Mouse (Mus musculus) MEL (cell line): ENCODE results near the gene Ndp.

ENCODE experiments used
- CTCF ChIP-seq, 3 experiments: IDR thresholded peaks in 2 of 3; conservative IDR thresholded peaks in 1 of 3; 2 replicates each; pipeline ENCODE4 v1.5.1; 2011 to 2012; ENCODE audit warnings: low read length in 3 of 3, low read depth in 2 of 3, mild to moderate bottlenecking in 2 of 3, improper control_type of control experiment in 1 of 3, inconsistent platforms in 1 of 3, mixed read lengths in 1 of 3, moderate library complexity in 1 of 3; ENCODE audit not compliant: control insufficient read depth in 1 of 3, insufficient read depth in 1 of 3, poor library complexity in 1 of 3, severe bottlenecking in 1 of 3
- E2F4 ChIP-seq: IDR thresholded peaks from 2 replicates; pipeline ENCODE4 v1.6.1; 2011; ENCODE audit warnings: low read depth, low read length, improper control_type of control experiment, borderline replicate concordance
- JUND ChIP-seq: IDR thresholded peaks from 2 replicates; pipeline ENCODE4 v1.6.1; 2011; ENCODE audit warnings: low read depth, mild to moderate bottlenecking, improper control_type of control experiment, low read length
- MYC ChIP-seq: IDR thresholded peaks from 2 replicates; pipeline ENCODE4 v1.6.1; 2011; ENCODE audit warnings: low read depth, mild to moderate bottlenecking, low read length, improper control_type of control experiment, moderate library complexity
- POLR2A ChIP-seq, 2 experiments: IDR thresholded peaks; 2 replicates each; pipeline ENCODE4 v1.6.1; 2011 to 2012; ENCODE audit warnings: low read length in 2 of 2, mild to moderate bottlenecking in 2 of 2, control low read depth in 1 of 2, improper control_type of control experiment in 1 of 2, low read depth in 1 of 2, moderate library complexity in 1 of 2; ENCODE audit not compliant: control insufficient read depth in 1 of 2, insufficient read depth in 1 of 2, poor library complexity in 1 of 2
- POLR2AphosphoS2 ChIP-seq: IDR thresholded peaks from 2 replicates; pipeline ENCODE4 v1.6.1; 2011; ENCODE audit warnings: low read length, improper control_type of control experiment
- SMC3 ChIP-seq: IDR thresholded peaks from 2 replicates; pipeline ENCODE4 v1.6.1; 2011; ENCODE audit warnings: low read depth, low read length, improper control_type of control experiment
- USF1 ChIP-seq: IDR thresholded peaks from 2 replicates; pipeline ENCODE4 v1.6.1; 2014; ENCODE audit warnings: low read depth, mild to moderate bottlenecking, inconsistent platforms, low read length, improper control_type of control experiment, moderate library complexity
- ZMIZ1 ChIP-seq: IDR thresholded peaks from 2 replicates; pipeline ENCODE4 v1.6.1; 2012; ENCODE audit warnings: low read depth, mild to moderate bottlenecking, inconsistent platforms, low read length, improper control_type of control experiment, moderate library complexity
- ZNF384 ChIP-seq: IDR thresholded peaks from 2 replicates; pipeline ENCODE4 v1.6.1; 2012; ENCODE audit warnings: low read depth, mild to moderate bottlenecking, inconsistent platforms, low read length, improper control_type of control experiment

DNA sequence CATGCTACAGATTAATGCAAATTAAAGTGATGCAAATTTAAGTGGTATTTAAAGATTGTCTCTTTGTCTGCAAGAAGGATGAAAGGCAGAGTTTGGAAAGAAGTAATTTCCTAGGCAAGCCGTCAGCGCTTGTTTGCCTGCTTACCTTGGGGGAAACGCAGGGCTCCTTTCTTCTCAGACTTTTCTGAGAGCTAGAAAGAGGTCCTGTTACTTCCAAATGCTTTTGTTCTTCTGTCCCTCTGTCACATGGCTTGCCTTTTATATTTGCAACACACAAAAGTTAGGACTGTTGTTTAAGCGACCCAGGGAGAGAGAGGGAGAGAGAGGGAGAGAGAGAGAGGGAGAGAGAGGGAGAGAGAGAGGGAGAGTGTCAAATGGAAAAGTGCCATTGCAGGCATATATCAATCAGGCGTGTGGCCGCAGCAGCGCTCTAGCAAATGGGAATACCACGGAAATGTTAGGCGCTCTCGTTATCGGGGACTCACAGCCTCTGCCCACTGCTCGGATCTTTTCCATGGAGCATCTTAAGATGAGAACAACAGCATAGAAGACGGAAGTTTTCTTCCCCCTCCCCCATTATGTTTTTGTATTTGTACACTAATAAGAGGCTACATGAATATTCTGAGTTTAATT is at the start of gene Ndp:
- TF ChIP-seq CTCF (IDR thresholded peaks at IDR 0.05 in 2 of 3, conservative IDR thresholded peaks at IDR 0.05 in 1 of 3; ENCODE audit: control insufficient read depth in 1 of 3, insufficient read depth in 1 of 3, low read depth in 2 of 3, low read length in 3 of 3, poor library complexity in 1 of 3, severe bottlenecking in 1 of 3) (no peak), POLR2A (IDR thresholded peaks at IDR 0.05; ENCODE audit: control insufficient read depth in 1 of 2, insufficient read depth in 1 of 2, low read depth in 1 of 2, low read length in 2 of 2, poor library complexity in 1 of 2) (no peak), E2F4 (no peak), ZMIZ1 (no peak), MYC (no peak), SMC3 (no peak), ZNF384 (no peak), JUND (no peak), POLR2AphosphoS2 (no peak), USF1 (no peak)
